Mouse (Mus musculus): ENCODE results near the gene Coq10b. TPM values are rescaled to one million over a fixed set of nuclear protein-coding genes. Genes with fewer than 3 reads are reported as not detected.

The Coq10b gene
- polyA plus RNA-seq, 1 experiment = 21.0 TPM

GRCm38 (mm10) chr1:55082106-55082505 lies 29.5 kb downstream of the Coq10b start:
- peaks cover 91% of the 10 kb centered on the region for H3K36me3 ChIP-seq (ENCODE audit: control insufficient read depth, insufficient read depth)
- peaks cover 82% of the 10 kb centered on the region for H3K79me2 ChIP-seq (ENCODE audit: control insufficient read depth, insufficient read depth)
- H3K79me3 ChIP-seq (ENCODE audit: low read depth) = peaks cover 67% of the 10 kb centered on the region
- H3K27me3 ChIP-seq (ENCODE audit: control insufficient read depth, insufficient read depth, insufficient read length) = no peaks in the 10 kb centered on the region
- H3ac ChIP-seq (ENCODE audit: control insufficient read depth, insufficient read length, low read depth) = no peak overlapping the region
- no peak for TF ChIP-seq CEBPB (IDR thresholded peaks at IDR 0.05; ENCODE audit: low read depth)
- no peak for TF ChIP-seq MYOD1 (IDR thresholded peaks at IDR 0.05; ENCODE audit: control insufficient read depth, insufficient read length, low read depth)
- no peak for TF ChIP-seq CTCF (IDR thresholded peaks at IDR 0.05; ENCODE audit: control insufficient read depth, insufficient read depth, insufficient read length)
- TF ChIP-seq MYOG (IDR thresholded peaks at IDR 0.05; ENCODE audit: control insufficient read depth, extremely low read depth, insufficient read length) = no peak
- no peak for TF ChIP-seq MAX (IDR thresholded peaks at IDR 0.05)
- no peak for TF ChIP-seq USF1 (IDR thresholded peaks at IDR 0.05; ENCODE audit: low read depth)
- no peak for TF ChIP-seq FOSL1 (IDR thresholded peaks at IDR 0.05; ENCODE audit: insufficient read depth, low read length, poor library complexity, severe bottlenecking)
- H3K4me3 ChIP-seq (ENCODE audit: insufficient read depth, poor library complexity, severe bottlenecking) = no peak overlapping the region

- TF ChIP-seq MAX (IDR thresholded peaks at IDR 0.05) = peak; percentile 42
- no peak for TF ChIP-seq USF1 (IDR thresholded peaks at IDR 0.05; ENCODE audit: low read depth)
- Histone ChIP-seq H3K79me3 (ENCODE audit: low read depth) (peaks cover 91% of the 10 kb centered on the region), H3K4me3 (ENCODE audit: insufficient read depth, poor library complexity, severe bottlenecking) (peak overlapping the region; percentile 94), H3ac (ENCODE audit: control insufficient read depth, insufficient read length, low read depth) (peak overlapping the region; percentile 65), H3K79me2 (ENCODE audit: control insufficient read depth, insufficient read depth) (peaks cover 96% of the 10 kb centered on the region), H3K36me3 (ENCODE audit: control insufficient read depth, insufficient read depth) (peaks cover 78% of the 10 kb centered on the region), H3K27me3 (ENCODE audit: control insufficient read depth, insufficient read depth, insufficient read length) (no peaks in the 10 kb centered on the region)
Observed at GRCm38 (mm10) chr1:55085781-55086366, 33.3 kb downstream of the Coq10b start.

GRCm38 (mm10) chr1:55086868-55087400 lies 34.4 kb downstream of the Coq10b start:
- peaks cover 78% of the 10 kb centered on the region for H3K36me3 ChIP-seq (ENCODE audit: control insufficient read depth, insufficient read depth)
- peak overlapping the region; percentile 82 for H3ac ChIP-seq (ENCODE audit: control insufficient read depth, insufficient read length, low read depth)
- H3K79me3 ChIP-seq (ENCODE audit: low read depth) = peaks cover 80% of the 10 kb centered on the region
- peaks cover 95% of the 10 kb centered on the region for H3K79me2 ChIP-seq (ENCODE audit: control insufficient read depth, insufficient read depth)
- H3K27me3 ChIP-seq (ENCODE audit: control insufficient read depth, insufficient read depth, insufficient read length) = no peaks in the 10 kb centered on the region
- TF ChIP-seq FOSL1 (IDR thresholded peaks at IDR 0.05; ENCODE audit: insufficient read depth, low read length, poor library complexity, severe bottlenecking) (no peak), CEBPB (IDR thresholded peaks at IDR 0.05; ENCODE audit: low read depth) (no peak), MYOG (IDR thresholded peaks at IDR 0.05; ENCODE audit: control insufficient read depth, extremely low read depth, insufficient read length) (no peak)
- H3K4me3 ChIP-seq (ENCODE audit: insufficient read depth, poor library complexity, severe bottlenecking) = peak overlapping the region; percentile 94

GRCm38 (mm10) chr1:55087401-55087904 lies 34.9 kb downstream of the Coq10b start:
- Histone ChIP-seq H3K79me3 (ENCODE audit: low read depth) (peaks cover 75% of the 10 kb centered on the region), H3K27me3 (ENCODE audit: control insufficient read depth, insufficient read depth, insufficient read length) (no peaks in the 10 kb centered on the region), H3K79me2 (ENCODE audit: control insufficient read depth, insufficient read depth) (peaks cover 89% of the 10 kb centered on the region), H3K4me3 (ENCODE audit: insufficient read depth, poor library complexity, severe bottlenecking) (peak overlapping the region; percentile 94), H3ac (ENCODE audit: control insufficient read depth, insufficient read length, low read depth) (peak overlapping the region; percentile 82), H3K36me3 (ENCODE audit: control insufficient read depth, insufficient read depth) (peaks cover 79% of the 10 kb centered on the region)
- TF ChIP-seq MAX (IDR thresholded peaks at IDR 0.05) (peak; percentile 71), USF1 (IDR thresholded peaks at IDR 0.05; ENCODE audit: low read depth) (no peak)

- peaks cover 79% of the 10 kb centered on the region for H3K36me3 ChIP-seq (ENCODE audit: control insufficient read depth, insufficient read depth)
- TF ChIP-seq MAX (IDR thresholded peaks at IDR 0.05) = peak; percentile 48
- no peak for TF ChIP-seq USF1 (IDR thresholded peaks at IDR 0.05; ENCODE audit: low read depth)
- TF ChIP-seq FOSL1 (IDR thresholded peaks at IDR 0.05; ENCODE audit: insufficient read depth, low read length, poor library complexity, severe bottlenecking) = no peak
- no peak for TF ChIP-seq MYOD1 (IDR thresholded peaks at IDR 0.05; ENCODE audit: control insufficient read depth, insufficient read length, low read depth)
- TF ChIP-seq CTCF (IDR thresholded peaks at IDR 0.05; ENCODE audit: control insufficient read depth, insufficient read depth, insufficient read length) = no peak
- TF ChIP-seq MYOG (IDR thresholded peaks at IDR 0.05; ENCODE audit: control insufficient read depth, extremely low read depth, insufficient read length) = no peak
- H3K4me3 ChIP-seq (ENCODE audit: insufficient read depth, poor library complexity, severe bottlenecking) = peak within 1 kb of the TSS; percentile 94
- peak within 1 kb of the TSS; percentile 85 for H3ac ChIP-seq (ENCODE audit: control insufficient read depth, insufficient read length, low read depth)
- H3K79me2 ChIP-seq (ENCODE audit: control insufficient read depth, insufficient read depth) = peaks cover 83% of the 10 kb centered on the region
- H3K79me3 ChIP-seq (ENCODE audit: low read depth) = peaks cover 69% of the 10 kb centered on the region
- no peaks in the 10 kb centered on the region for H3K27me3 ChIP-seq (ENCODE audit: control insufficient read depth, insufficient read depth, insufficient read length)
Observed at GRCm38 (mm10) chr1:55087932-55088610, 35.5 kb downstream of the Coq10b start, which contains the start of the genes Hspe1 and Hspd1. Gene Hspe1, plus strand, starts transcription at chr1:55088132. Gene Hspd1, minus strand, starts transcription at chr1:55088243.

Measured in C2C12 (cell line).